Mouse (Mus musculus): ENCODE measurements around the gene Rarb. TPM values are rescaled to one million over a fixed set of nuclear protein-coding genes. Genes with fewer than 3 reads are reported as not detected.
A peak's percentile ranks its signal among the peaks of the same experiment; 100 is the strongest.

The Rarb gene
- polyA plus RNA-seq, 1 experiment from 2014 or later = 16.8 TPM

DNA sequence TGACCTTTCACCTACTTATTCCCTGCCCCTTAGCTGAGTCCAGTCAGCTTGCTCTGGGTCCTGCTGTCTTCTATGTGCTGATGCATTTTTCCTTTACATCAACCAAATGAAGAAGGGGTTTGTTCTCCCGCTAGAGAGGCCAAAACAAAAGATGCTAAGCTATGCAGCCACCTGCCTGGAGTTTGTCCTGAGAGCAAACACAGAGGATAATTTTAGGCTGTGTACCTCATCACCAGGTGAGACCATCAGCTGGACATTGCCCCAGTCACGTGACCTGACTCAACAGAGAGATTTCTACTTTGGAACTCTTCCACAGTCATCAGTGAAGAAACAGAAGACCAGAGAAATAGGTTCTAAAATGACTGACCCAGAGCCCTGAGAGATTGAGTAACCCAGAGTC is 339.4 kb downstream of the Rarb start:
- 81% methylated on average over 2 of the region's 2 CpGs for WGBS
- H3K4me3 ChIP-seq = no peak overlapping the region
- H3K27ac ChIP-seq = no peak overlapping the region
- H3K4me1 ChIP-seq = peaks cover 9% of the 10 kb centered on the region; the same call in 1 of the 2 replicates
- H3K9me3 ChIP-seq = no peaks in the 10 kb centered on the region
- H3K36me3 ChIP-seq (replicated peaks) = no peaks in the 10 kb centered on the region
- no peak for DNase-seq (ENCODE audit: extremely low spot score, low spot score)
- no peaks in the 10 kb centered on the region for H3K27me3 ChIP-seq (ENCODE audit: poor library complexity, severe bottlenecking)

DNA sequence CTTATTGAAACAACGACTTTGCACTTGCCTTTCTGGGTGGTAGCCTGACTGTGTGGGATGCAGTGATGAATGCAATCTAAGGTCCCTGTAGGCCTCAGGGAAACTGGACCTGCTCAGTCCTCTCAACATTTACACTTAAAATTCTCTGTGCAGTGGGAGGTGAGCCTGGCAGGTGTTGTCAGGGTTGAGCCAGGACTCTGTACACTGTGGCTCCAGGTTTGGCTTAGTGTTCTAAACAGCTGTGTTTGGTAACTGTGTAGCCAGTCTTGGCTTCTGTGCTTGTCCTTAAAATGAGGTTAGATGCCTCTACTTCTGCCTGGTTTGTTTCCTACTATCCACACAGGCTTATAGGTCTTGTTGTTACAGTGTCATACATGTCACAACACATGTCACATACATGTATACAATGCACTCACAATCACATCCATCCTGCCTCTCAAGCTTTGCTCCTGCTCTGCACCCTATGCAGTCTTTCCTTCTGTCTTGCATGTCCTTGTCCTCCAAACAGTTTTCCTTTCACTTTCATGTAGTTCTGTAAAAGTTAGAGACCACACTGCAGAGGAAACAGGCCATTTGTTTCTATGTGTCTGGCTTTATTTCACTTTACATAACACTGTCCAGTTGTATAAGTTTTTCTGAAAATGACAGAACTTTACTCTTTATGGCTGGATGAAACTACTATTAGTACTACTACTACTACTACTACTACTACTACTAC is 340.2 kb downstream of the Rarb start:
- no peaks in the 10 kb centered on the region for H3K36me3 ChIP-seq (replicated peaks)
- no peaks in the 10 kb centered on the region for H3K27me3 ChIP-seq (ENCODE audit: poor library complexity, severe bottlenecking)
- H3K27ac ChIP-seq = no peak overlapping the region
- peak; percentile 5 for DNase-seq (ENCODE audit: extremely low spot score, low spot score)
- 84% methylated on average over 1 of the region's 1 CpGs for WGBS
- H3K4me1 ChIP-seq = peaks cover 3% of the 10 kb centered on the region; the same call in 1 of the 2 replicates
- H3K9me3 ChIP-seq = no peaks in the 10 kb centered on the region
- no peak overlapping the region for H3K4me3 ChIP-seq

DNA sequence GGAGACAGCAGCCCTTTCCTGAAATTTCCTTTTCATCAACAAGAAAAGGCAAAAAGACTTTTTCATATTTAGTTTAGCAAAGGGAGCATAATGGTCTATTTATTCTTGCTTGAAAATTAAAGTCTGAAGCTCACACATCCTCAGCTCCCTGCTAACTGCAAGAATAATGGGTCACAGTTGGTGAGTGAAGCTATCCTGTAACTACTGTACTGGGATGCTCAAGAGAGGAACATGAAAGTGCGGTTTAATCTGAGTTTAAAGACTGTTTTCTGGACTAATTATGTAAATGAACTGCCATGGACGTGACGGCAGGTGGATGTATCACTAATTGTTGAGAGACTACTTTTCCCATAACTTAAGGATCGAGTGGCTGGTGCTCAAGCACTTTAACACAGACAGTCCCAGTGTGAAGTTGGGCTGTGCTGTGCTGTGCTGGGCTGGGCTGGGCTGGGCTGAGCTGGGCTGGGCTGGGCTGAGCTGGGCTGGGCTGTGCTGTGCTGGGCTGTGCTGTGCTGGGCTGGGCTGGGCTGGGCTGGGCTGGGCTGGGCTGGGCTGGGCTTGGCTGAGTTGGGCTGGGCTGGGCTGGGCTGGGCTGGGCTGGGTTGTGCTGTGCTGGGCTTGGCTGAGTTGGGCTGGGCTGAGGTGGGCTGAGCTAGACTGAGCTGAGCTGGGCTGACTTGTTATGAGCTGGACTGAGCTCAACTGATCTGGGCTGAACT is 370.5 kb downstream of the Rarb start:
- Histone ChIP-seq H3K36me3 (replicated peaks) (no peaks in the 10 kb centered on the region), H3K4me1 (peaks cover 7% of the 10 kb centered on the region), H3K27ac (no peak overlapping the region), H3K9me3 (no peaks in the 10 kb centered on the region), H3K27me3 (ENCODE audit: poor library complexity, severe bottlenecking) (no peaks in the 10 kb centered on the region), H3K4me3 (no peak overlapping the region)
- WGBS = 70% methylated on average over 4 of the region's 4 CpGs
- peak; percentile 46 for DNase-seq (ENCODE audit: extremely low spot score, low spot score)

DNA sequence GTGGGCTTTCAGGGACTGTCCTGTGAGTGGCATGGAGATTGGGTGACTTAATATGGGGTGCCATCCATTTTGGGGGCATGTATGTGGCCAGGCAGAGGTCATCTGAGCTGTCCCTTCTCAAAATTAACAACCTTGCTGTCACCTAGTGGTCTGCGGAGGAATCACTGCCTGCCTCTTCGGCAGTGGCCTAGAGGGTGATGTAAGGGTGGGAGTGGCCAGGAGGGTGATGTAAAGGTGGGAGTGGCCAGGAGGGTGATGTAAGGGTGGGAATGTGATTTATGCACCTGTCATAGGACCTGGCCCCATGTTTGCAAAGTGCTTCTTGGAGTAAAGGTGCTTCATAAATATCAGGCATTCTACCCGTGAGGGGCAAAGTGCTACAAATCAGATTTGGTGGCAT is 371.4 kb downstream of the Rarb start:
- Histone ChIP-seq H3K36me3 (replicated peaks) (no peaks in the 10 kb centered on the region), H3K27me3 (ENCODE audit: poor library complexity, severe bottlenecking) (no peaks in the 10 kb centered on the region), H3K4me1 (peaks cover 7% of the 10 kb centered on the region), H3K4me3 (no peak overlapping the region), H3K9me3 (no peaks in the 10 kb centered on the region), H3K27ac (no peak overlapping the region)
- DNase-seq (ENCODE audit: extremely low spot score, low spot score) = peak; percentile 25
- 52% methylated on average over 3 of the region's 3 CpGs for WGBS

DNA sequence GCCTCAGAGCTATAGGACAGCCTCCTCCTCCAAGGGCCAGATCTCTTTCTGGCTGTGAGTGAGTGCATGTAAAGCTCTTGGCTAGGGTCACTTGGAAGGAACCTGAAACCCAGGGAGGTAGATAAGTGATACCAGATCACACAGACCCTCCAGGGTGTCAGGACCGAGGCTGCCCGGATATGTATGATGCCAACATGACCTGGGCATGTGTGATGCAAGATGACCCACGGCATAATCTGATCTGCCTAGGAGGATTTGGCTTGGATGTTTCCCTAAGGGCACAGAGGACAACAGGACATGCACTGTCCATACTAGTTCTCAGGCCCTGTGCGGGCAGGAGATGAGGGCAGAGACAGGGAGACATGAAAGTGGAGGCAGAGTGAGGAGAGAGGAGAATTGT is 374.1 kb downstream of the Rarb start:
- Histone ChIP-seq H3K27me3 (ENCODE audit: poor library complexity, severe bottlenecking) (no peaks in the 10 kb centered on the region), H3K4me3 (no peak overlapping the region), H3K9me3 (no peaks in the 10 kb centered on the region), H3K27ac (no peak overlapping the region), H3K4me1 (peaks cover 7% of the 10 kb centered on the region), H3K36me3 (replicated peaks) (no peaks in the 10 kb centered on the region)
- DNase-seq (ENCODE audit: extremely low spot score, low spot score) = no peak
- 80% methylated on average over 4 of the region's 4 CpGs for WGBS

DNA sequence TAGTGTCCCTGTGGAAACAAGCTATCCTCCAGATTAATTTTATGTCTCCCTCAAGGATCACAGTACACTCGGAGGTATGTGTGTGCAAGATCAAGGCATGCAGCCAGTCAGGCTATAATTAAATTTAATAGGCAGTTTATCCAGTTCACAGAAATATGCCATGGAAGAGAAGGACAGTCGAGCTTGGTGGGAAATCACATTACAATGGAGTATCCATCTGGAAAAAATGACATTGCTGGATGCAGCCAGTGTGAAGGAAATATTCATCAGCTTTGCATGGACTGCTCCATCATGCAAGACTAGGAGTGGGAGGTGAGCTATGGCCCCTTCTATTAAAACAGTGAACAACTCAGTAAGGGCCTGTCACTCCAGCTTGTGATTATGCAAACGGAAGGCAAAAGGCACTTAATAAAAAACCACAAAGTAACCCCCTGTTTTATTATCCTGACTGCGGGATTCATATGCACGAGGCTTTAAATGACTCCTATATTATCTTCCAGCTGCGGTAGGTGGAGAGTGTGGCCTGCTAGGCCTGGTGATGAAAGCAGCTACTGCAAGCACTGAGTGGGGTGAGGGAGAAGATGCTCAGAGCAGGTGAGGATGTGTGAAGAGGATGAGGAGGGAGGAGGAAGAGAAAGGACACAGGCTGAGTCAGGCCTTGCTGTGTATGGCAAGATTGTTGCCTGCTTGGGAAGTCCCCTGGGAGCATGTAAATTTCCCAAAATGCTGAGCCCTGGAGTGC is 379.4 kb downstream of the Rarb start:
- Histone ChIP-seq H3K36me3 (replicated peaks) (peaks cover 26% of the 10 kb centered on the region), H3K9me3 (no peaks in the 10 kb centered on the region), H3K4me1 (no peaks in the 10 kb centered on the region), H3K27ac (no peak overlapping the region), H3K27me3 (ENCODE audit: poor library complexity, severe bottlenecking) (no peaks in the 10 kb centered on the region), H3K4me3 (no peak overlapping the region)
- no peak for DNase-seq (ENCODE audit: extremely low spot score, low spot score)
- 91% methylated on average over 6 of the region's 6 CpGs for WGBS

DNA sequence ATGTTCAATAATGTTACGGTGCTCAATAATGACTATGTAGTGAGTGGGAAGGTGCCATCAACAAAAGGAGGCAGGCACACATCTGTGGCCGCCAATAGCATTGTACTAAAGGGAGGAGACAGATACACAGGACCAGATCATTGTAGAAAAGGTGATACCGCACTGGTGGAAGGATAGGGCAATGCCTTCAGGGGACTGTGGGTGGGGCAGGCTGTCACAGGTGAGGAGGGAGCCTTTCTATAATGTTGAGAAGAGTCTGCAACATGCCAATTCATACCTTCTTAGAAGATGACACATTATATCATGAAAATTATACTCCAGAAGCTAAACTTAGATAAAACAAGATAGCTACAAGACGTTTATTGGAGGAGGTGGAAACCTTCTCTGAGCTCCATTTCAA is 381.6 kb downstream of the Rarb start:
- 90% methylated on average over 4 of the region's 4 CpGs for WGBS
- no peak for DNase-seq (ENCODE audit: extremely low spot score, low spot score)
- Histone ChIP-seq H3K9me3 (no peaks in the 10 kb centered on the region), H3K4me1 (no peaks in the 10 kb centered on the region), H3K36me3 (replicated peaks) (peaks cover 41% of the 10 kb centered on the region), H3K27me3 (ENCODE audit: poor library complexity, severe bottlenecking) (no peaks in the 10 kb centered on the region), H3K4me3 (no peak overlapping the region), H3K27ac (no peak overlapping the region)

DNA sequence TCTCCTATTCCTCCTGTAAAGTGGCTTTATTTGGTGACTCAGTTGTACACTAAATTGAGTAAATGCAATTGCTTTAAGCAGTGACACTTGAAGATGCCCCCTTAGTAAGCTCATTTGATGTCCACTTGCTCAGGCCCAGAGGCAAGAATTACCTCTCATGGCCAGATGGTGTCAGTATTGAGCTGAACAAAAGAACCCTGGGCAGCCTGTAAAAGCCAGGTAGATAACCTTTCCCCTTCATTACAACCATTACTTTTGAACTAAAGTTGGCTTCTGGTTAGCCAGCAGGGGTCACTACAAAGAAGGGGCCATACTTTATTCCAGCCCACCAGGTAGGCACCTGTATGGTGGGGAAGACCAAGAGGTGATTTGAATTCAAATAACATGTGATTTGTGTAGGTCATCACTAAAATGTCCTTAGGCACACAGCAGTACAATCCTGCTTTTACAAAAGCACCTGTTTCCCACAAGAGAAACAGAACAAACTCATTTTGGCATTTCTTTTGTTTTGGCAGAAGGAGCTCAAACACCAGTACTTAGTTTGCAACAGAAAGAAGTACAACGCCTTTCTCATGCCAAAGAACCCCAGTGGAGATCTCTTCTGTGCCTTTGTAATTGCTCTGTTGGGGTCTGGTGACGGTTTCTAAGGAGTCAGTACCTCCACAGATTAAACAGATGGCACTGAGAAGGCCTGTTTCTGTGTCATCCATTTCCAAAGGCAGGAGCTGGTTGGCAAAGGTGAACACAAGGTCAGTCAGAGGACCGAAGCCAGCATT is 384.4 kb downstream of the Rarb start:
- no peak overlapping the region for H3K27ac ChIP-seq
- WGBS = 51% methylated on average over 3 of the region's 3 CpGs
- H3K4me1 ChIP-seq = no peaks in the 10 kb centered on the region
- H3K9me3 ChIP-seq = no peaks in the 10 kb centered on the region
- DNase-seq (ENCODE audit: extremely low spot score, low spot score) = peak; percentile 51
- H3K27me3 ChIP-seq (ENCODE audit: poor library complexity, severe bottlenecking) = no peaks in the 10 kb centered on the region
- peaks cover 68% of the 10 kb centered on the region for H3K36me3 ChIP-seq (replicated peaks)
- no peak overlapping the region for H3K4me3 ChIP-seq

DNA sequence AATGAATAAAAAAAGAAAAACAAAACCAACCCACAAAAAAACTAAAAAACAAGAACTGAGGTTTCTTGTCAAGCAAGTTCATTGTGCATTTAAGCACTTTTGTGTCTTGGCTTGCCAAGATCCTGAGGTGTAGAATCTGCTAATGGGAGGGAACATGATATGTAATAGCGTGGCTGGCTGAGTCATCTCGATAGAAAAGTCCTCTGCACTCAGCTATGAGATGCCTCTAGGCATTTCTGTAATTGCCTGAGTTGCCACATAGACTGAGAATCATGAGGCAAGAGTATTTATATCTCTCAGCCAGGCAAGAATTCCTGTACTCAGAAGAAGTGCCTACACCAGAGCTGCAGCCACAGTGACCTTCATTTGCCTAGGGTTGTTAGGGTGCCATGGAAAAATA is 385.8 kb downstream of the Rarb start:
- no peaks in the 10 kb centered on the region for H3K9me3 ChIP-seq
- no peak overlapping the region for H3K27ac ChIP-seq
- H3K36me3 ChIP-seq (replicated peaks) = peaks cover 82% of the 10 kb centered on the region
- H3K4me3 ChIP-seq = no peak overlapping the region
- DNase-seq (ENCODE audit: extremely low spot score, low spot score) = no peak
- H3K4me1 ChIP-seq = no peaks in the 10 kb centered on the region
- H3K27me3 ChIP-seq (ENCODE audit: poor library complexity, severe bottlenecking) = no peaks in the 10 kb centered on the region
- 88% methylated on average over 2 of the region's 2 CpGs for WGBS

DNA sequence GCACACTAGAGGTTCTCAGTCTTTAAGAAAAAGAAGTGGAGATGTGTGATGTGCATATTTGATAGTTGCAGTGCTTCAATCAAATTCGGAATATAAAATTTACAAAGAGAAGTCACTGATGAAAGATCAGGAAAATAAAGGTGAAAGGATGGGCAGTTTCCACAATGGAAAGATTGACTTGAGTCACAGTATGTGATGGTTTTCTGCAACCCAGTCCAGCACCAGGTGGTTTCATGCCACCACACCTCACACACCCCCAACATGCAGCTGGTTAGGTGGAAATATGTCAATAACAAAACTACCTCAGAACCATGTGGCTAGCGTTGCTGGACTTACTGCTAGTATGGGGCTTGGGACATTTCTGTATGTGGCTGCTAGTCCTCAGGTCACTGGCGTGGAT is 386.4 kb downstream of the Rarb start:
- H3K36me3 ChIP-seq (replicated peaks) = peaks cover 86% of the 10 kb centered on the region
- H3K4me1 ChIP-seq = no peaks in the 10 kb centered on the region
- no peaks in the 10 kb centered on the region for H3K27me3 ChIP-seq (ENCODE audit: poor library complexity, severe bottlenecking)
- 90% methylated on average over 3 of the region's 3 CpGs for WGBS
- no peak overlapping the region for H3K4me3 ChIP-seq
- no peak for DNase-seq (ENCODE audit: extremely low spot score, low spot score)
- no peak overlapping the region for H3K27ac ChIP-seq
- no peaks in the 10 kb centered on the region for H3K9me3 ChIP-seq

DNA sequence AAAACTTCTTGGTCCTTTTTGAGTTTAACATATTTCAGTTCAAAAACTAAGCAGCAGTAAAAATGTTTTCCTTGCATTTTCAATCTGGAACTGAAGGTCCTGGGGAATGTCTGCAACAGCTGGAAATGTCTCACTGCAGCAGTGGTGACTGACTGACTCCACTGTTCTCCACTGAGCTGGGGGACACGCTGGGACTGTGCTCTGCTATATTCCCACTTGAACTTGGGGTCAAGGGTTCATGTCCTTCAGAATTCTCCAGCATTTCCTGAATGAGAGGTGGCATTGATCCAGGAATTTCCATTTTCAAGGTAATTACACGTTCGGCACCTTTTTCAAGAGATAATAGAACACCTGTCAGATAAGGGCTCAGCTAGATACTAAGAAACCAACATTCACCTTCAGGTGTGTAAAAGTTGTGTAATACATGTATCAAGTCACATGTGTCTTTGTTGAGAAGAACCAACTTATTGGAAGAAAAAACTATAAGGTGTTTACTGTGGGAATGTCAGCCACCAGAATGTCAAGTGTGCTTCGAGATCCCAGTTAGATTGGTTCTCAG is 386.9 kb downstream of the Rarb start:
- H3K36me3 ChIP-seq (replicated peaks) = peaks cover 86% of the 10 kb centered on the region

DNA sequence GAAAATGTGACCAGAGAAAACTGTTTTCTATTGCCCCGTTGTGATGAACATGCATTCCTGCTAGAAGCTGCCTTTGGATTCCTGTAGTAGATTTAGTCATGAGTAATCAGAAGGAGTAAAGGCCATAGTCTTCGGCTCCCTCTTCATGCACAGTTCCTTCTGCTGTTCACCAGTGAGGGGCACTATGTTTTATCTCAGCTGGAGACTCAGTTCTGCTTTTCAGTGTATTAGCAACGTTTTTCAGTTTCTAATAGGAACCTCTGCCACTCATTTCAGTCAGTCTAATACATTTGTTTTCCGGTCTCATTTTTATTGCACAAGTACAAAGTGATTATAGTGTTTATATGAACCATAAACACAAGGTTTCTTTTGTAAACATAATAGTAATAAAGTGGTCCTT is 391.4 kb downstream of the Rarb start:
- WGBS = 86% methylated on average over 4 of the region's 4 CpGs
- no peak for DNase-seq (ENCODE audit: extremely low spot score, low spot score)
- no peaks in the 10 kb centered on the region for H3K4me1 ChIP-seq

More for the DNA sequence above, 386.9 kb downstream of the Rarb start:
- WGBS = 83% methylated on average over 4 of the region's 4 CpGs
- Histone ChIP-seq H3K27me3 (ENCODE audit: poor library complexity, severe bottlenecking) (no peaks in the 10 kb centered on the region), H3K4me3 (no peak overlapping the region), H3K4me1 (no peaks in the 10 kb centered on the region), H3K9me3 (no peaks in the 10 kb centered on the region), H3K27ac (no peak overlapping the region)
- DNase-seq (ENCODE audit: extremely low spot score, low spot score) = no peak

More for the DNA sequence above, 391.4 kb downstream of the Rarb start:
- no peak overlapping the region for H3K27ac ChIP-seq
- H3K4me3 ChIP-seq = no peak overlapping the region
- H3K27me3 ChIP-seq (ENCODE audit: poor library complexity, severe bottlenecking) = no peaks in the 10 kb centered on the region
- H3K36me3 ChIP-seq (replicated peaks) = peaks cover 97% of the 10 kb centered on the region
- no peaks in the 10 kb centered on the region for H3K9me3 ChIP-seq

All from forebrain, embryonic 10.5 days (tissue).